Mouse (Mus musculus): ENCODE data around the gene Tbc1d8. TPM values are rescaled to one million over a fixed set of nuclear protein-coding genes. Genes with fewer than 3 reads are reported as not detected.
A peak's percentile ranks its signal among the peaks of the same experiment; 100 is the strongest.

Tbc1d8 gene
- polyA plus RNA-seq, 1 experiment from 2014 or later: 7.3 TPM

DNA sequence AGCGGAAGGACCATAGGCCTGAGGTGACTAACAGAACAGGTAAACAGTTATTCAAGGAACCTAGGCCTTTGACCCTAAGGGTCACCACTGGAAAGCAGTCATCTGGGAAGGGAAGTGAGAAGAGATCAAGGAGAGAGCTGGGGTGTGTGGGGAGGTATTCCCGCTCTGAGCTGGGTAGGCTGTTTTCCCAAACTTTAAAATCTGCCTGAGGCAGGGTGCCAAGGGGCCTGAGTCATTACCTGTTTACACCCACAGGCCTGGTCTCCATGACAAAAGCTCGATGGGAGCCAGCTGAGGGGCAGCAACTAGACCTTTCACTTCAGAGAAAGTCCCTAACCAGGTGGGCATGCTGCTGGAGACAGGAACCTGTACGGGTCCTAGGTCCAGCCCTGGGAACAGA is 79.3 kb downstream of the Tbc1d8 start:
- Histone ChIP-seq H3K9me3 (replicated peaks; ENCODE audit: low read length) (no peaks in the 10 kb centered on the region), H3K9ac (ENCODE audit: low read depth, low read length) (no peak overlapping the region), H3K27me3 (ENCODE audit: insufficient read depth, low read length) (no peaks in the 10 kb centered on the region), H3K36me3 (ENCODE audit: insufficient read depth, low read length) (no peaks in the 10 kb centered on the region), H3K4me2 (ENCODE audit: low read length) (no peak overlapping the region), H3K4me1 (replicated peaks; ENCODE audit: insufficient read depth, low read length) (no peaks in the 10 kb centered on the region), H3K27ac (no peak overlapping the region), H3K4me3 (replicated peaks; ENCODE audit: low read depth, low read length) (no peak overlapping the region)
- ATAC-seq (replicated peaks; ENCODE audit: low FRiP score, low read depth): no peak
- 65% methylated on average over 4 of the region's 4 CpGs for WGBS
- no peak for DNase-seq (ENCODE audit: low spot score)
- TF ChIP-seq CTCF (IDR thresholded peaks at IDR 0.05; ENCODE audit: low read depth): no peak

DNA sequence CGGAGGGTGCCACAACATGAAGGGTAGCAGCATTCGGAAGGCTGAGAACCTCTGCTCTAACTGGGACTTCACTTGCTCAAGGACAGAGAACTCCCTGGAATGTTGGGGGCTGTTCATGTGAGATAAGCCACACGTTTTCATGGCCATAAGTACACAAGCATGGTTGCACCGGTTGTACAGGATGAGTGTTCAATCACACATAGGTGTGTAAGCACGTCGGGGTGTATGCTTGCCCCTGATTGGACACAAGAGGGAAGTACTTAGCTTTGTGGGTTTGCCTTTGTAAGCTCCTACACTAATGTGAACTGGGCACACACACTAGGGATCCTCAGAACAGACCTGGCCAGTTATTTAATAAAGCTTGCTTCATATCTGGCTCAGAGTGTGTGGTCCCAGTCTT is 80.3 kb downstream of the Tbc1d8 start:
- Histone ChIP-seq H3K27ac (no peak overlapping the region), H3K4me3 (replicated peaks; ENCODE audit: low read depth, low read length) (no peak overlapping the region), H3K4me1 (replicated peaks; ENCODE audit: insufficient read depth, low read length) (no peaks in the 10 kb centered on the region), H3K9me3 (replicated peaks; ENCODE audit: low read length) (no peaks in the 10 kb centered on the region), H3K4me2 (ENCODE audit: low read length) (no peak overlapping the region), H3K9ac (ENCODE audit: low read depth, low read length) (no peak overlapping the region), H3K27me3 (ENCODE audit: insufficient read depth, low read length) (no peaks in the 10 kb centered on the region), H3K36me3 (ENCODE audit: insufficient read depth, low read length) (no peaks in the 10 kb centered on the region)
- ATAC-seq (replicated peaks; ENCODE audit: low FRiP score, low read depth) (no peak), DNase-seq (ENCODE audit: low spot score) (no peak)
- TF ChIP-seq CTCF (IDR thresholded peaks at IDR 0.05; ENCODE audit: low read depth): no peak
- 88% methylated on average over 6 of the region's 6 CpGs for WGBS

DNA sequence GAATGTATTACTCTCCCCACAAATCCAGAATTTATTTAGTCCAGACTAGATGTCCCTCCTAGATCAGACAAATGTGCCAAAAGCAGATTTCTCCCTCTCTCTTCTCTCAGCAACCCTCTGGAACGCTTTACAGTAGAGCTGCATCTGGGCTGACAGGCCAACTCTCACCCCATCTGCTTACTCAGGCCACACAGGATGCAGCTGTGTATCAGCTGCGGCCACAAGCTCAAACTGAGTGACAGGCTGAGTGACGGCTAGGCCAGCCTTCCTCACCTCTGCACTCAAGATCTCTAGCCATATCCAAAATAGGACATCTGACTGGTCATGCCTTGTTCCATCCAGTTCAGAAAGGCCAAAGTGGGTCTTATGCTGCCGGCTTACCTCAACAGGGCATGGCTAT is 82.2 kb downstream of the Tbc1d8 start:
- Histone ChIP-seq H3K36me3 (ENCODE audit: insufficient read depth, low read length) (no peaks in the 10 kb centered on the region), H3K4me1 (replicated peaks; ENCODE audit: insufficient read depth, low read length) (no peaks in the 10 kb centered on the region), H3K9ac (ENCODE audit: low read depth, low read length) (no peak overlapping the region), H3K27ac (no peak overlapping the region), H3K4me3 (replicated peaks; ENCODE audit: low read depth, low read length) (no peak overlapping the region), H3K4me2 (ENCODE audit: low read length) (no peak overlapping the region), H3K27me3 (ENCODE audit: insufficient read depth, low read length) (no peaks in the 10 kb centered on the region), H3K9me3 (replicated peaks; ENCODE audit: low read length) (no peaks in the 10 kb centered on the region)
- WGBS: 69% methylated on average over 4 of the region's 4 CpGs
- ATAC-seq (replicated peaks; ENCODE audit: low FRiP score, low read depth) (no peak), DNase-seq (ENCODE audit: low spot score) (no peak)
- no peak for TF ChIP-seq CTCF (IDR thresholded peaks at IDR 0.05; ENCODE audit: low read depth)

DNA sequence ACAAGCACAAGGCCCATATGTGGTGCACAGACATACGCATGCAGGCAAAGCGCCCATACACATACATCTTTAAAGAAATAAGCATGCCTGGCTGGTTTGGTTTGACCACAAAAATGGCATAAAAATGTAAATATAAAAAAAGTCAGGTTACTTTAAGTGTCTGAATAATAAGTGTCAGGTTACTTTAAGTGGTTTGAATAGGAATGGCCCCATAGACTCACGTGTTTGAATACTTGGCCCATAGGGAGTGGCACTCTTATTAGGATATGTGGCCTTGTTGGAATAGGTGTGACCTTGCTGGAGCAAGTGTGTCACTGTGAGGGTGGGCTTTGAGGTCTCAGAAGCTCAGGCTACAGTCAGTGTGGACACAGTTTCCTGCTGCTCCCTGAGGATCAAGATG is 83.9 kb downstream of the Tbc1d8 start:
- Histone ChIP-seq H3K4me1 (replicated peaks; ENCODE audit: insufficient read depth, low read length) (no peaks in the 10 kb centered on the region), H3K9me3 (replicated peaks; ENCODE audit: low read length) (no peaks in the 10 kb centered on the region), H3K9ac (ENCODE audit: low read depth, low read length) (no peak overlapping the region), H3K27me3 (ENCODE audit: insufficient read depth, low read length) (no peaks in the 10 kb centered on the region), H3K4me2 (ENCODE audit: low read length) (no peak overlapping the region), H3K4me3 (replicated peaks; ENCODE audit: low read depth, low read length) (no peak overlapping the region), H3K36me3 (ENCODE audit: insufficient read depth, low read length) (no peaks in the 10 kb centered on the region), H3K27ac (no peak overlapping the region)
- no peak for TF ChIP-seq CTCF (IDR thresholded peaks at IDR 0.05; ENCODE audit: low read depth)
- ATAC-seq (replicated peaks; ENCODE audit: low FRiP score, low read depth) (no peak), DNase-seq (ENCODE audit: low spot score) (no peak)
- WGBS: 80% methylated on average over 3 of the region's 3 CpGs

DNA sequence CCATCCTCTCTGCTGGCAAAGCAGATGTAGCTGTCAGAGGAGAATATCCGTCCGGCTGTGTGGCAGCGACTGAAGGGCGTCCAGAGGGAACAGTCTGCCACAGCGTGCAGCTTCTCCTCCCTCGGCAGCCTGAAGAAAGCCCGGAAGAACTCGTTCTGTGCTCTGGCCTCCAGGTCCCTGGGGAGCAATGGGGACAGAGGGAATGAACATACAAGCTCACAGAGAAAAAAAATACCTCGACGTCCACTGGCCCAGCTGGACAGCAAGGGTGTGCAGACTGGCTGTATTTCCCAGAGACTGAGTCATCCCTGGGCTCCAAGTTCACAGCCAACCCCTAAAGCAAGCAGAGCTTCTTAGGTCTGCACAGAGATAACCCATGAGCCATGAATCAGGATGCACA is 84.5 kb downstream of the Tbc1d8 start:
- H3K4me2 ChIP-seq (ENCODE audit: low read length): no peak overlapping the region

DNA sequence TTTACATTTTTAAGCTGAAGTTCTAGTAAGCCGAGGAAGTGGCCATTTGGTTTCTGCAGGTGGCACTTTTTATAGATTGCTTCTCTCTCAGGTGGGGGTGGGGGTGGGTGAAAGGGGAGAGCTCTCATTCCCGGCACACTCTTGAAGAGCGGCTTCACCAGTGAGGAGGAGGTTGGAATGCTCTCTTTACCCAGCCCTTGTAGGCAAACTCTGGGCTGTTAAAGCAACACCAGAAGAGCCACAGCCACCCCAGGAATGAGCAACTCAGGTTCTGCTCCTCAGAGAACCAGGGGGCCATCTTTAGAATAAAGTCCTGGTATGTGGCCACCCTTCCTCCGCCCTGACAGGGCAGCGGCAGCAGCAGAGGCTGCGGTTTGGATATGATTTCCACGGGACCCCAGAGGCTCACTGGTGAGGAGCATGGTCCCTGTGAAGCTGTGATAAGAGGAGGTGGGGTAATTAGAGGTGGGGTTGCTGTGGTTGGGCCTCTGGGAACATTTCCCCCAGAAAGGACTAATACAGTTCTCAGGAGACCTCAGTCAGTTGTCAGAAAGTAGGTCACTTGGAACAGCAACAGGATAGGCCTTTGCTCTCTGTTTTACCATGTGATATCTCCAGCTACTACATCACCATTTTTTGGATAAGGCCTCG is 85.2 kb downstream of the Tbc1d8 start:
- H3K4me1 ChIP-seq (replicated peaks; ENCODE audit: insufficient read depth, low read length): no peaks in the 10 kb centered on the region
- DNase-seq (ENCODE audit: low spot score): no peak
- no peaks in the 10 kb centered on the region for H3K27me3 ChIP-seq (ENCODE audit: insufficient read depth, low read length)
- no peak overlapping the region for H3K4me3 ChIP-seq (replicated peaks; ENCODE audit: low read depth, low read length)
- 0 out of 2 replicates have a peak, but pooled peaks cover 6% of the 10 kb centered on the region for H3K36me3 ChIP-seq (ENCODE audit: insufficient read depth, low read length)
- no peak for ATAC-seq (replicated peaks; ENCODE audit: low FRiP score, low read depth)
- no peak overlapping the region for H3K27ac ChIP-seq
- no peak for TF ChIP-seq CTCF (IDR thresholded peaks at IDR 0.05; ENCODE audit: low read depth)
- WGBS: 81% methylated on average over 8 of the region's 8 CpGs
- H3K4me2 ChIP-seq (ENCODE audit: low read length): no peak overlapping the region
- no peaks in the 10 kb centered on the region for H3K9me3 ChIP-seq (replicated peaks; ENCODE audit: low read length)
- no peak overlapping the region for H3K9ac ChIP-seq (ENCODE audit: low read depth, low read length)

More for the DNA sequence above, 84.5 kb downstream of the Tbc1d8 start:
- no peaks in the 10 kb centered on the region for H3K27me3 ChIP-seq (ENCODE audit: insufficient read depth, low read length)
- 0 out of 2 replicates have a peak, but pooled peaks cover 3% of the 10 kb centered on the region for H3K36me3 ChIP-seq (ENCODE audit: insufficient read depth, low read length)
- 43% methylated on average over 10 of the region's 10 CpGs for WGBS
- ATAC-seq (replicated peaks; ENCODE audit: low FRiP score, low read depth) (no peak), DNase-seq (ENCODE audit: low spot score) (no peak)
- H3K4me1 ChIP-seq (replicated peaks; ENCODE audit: insufficient read depth, low read length): no peaks in the 10 kb centered on the region
- no peaks in the 10 kb centered on the region for H3K9me3 ChIP-seq (replicated peaks; ENCODE audit: low read length)
- no peak overlapping the region for H3K4me3 ChIP-seq (replicated peaks; ENCODE audit: low read depth, low read length)
- H3K27ac ChIP-seq: no peak overlapping the region
- TF ChIP-seq CTCF (IDR thresholded peaks at IDR 0.05; ENCODE audit: low read depth): no peak
- H3K9ac ChIP-seq (ENCODE audit: low read depth, low read length): no peak overlapping the region

DNA sequence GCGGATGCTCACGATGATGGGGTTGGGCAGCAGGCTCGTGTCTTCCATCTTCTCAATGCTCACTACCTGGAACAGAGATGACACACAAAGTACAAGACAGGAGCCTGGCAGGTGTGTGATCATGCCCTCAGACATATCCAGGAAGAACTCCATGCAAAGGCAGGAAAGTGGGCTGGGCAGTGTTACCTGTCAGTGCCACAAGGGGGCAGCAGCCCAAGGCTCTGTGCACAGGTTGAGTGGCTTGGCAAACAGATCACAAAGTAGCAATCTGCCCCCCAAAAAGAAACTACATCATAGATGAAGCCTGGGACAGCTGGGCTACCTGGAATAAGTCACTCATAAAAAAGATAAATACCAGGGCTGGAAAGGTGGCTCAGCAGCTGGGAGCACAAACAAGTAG is 86.4 kb downstream of the Tbc1d8 start:
- Histone ChIP-seq H3K27ac (no peak overlapping the region), H3K27me3 (ENCODE audit: insufficient read depth, low read length) (no peaks in the 10 kb centered on the region), H3K4me3 (replicated peaks; ENCODE audit: low read depth, low read length) (no peak overlapping the region), H3K36me3 (ENCODE audit: insufficient read depth, low read length) (0 out of 2 replicates have a peak, but pooled peaks cover 6% of the 10 kb centered on the region), H3K9me3 (replicated peaks; ENCODE audit: low read length) (no peaks in the 10 kb centered on the region), H3K4me1 (replicated peaks; ENCODE audit: insufficient read depth, low read length) (no peaks in the 10 kb centered on the region), H3K4me2 (ENCODE audit: low read length) (no peak overlapping the region), H3K9ac (ENCODE audit: low read depth, low read length) (no peak overlapping the region)
- DNase-seq (ENCODE audit: low spot score): peak; percentile 76
- peak; percentile 92 for TF ChIP-seq CTCF (IDR thresholded peaks at IDR 0.05; ENCODE audit: low read depth)
- WGBS: 64% methylated on average over 3 of the region's 3 CpGs
- ATAC-seq (replicated peaks; ENCODE audit: low FRiP score, low read depth): no peak
